Mouse (Mus musculus): ENCODE measurements around the gene Wasl.

- TF ChIP-seq CTCF (conservative IDR thresholded peaks at IDR 0.05; ENCODE audit: low read length) (no peak), NANOG (IDR thresholded peaks at IDR 0.05; ENCODE audit: borderline replicate concordance, low read length) (no peak)
Measured at GRCm38 (mm10) chr6:24628499-24628898, 36.3 kb downstream of the Wasl start.

Data from E14TG2a.4 (cell line).